Mouse (Mus musculus) heart, adult 9 months (tissue): ENCODE measurements around the gene Golga7b.

Experiments used
- DNase-seq, 2 experiments: peaks; one replicate each; pipeline ENCODE4 v3.0.0; 2022; ENCODE audit warnings: low spot score in 2 of 2

Gene Golga7b

DNA sequence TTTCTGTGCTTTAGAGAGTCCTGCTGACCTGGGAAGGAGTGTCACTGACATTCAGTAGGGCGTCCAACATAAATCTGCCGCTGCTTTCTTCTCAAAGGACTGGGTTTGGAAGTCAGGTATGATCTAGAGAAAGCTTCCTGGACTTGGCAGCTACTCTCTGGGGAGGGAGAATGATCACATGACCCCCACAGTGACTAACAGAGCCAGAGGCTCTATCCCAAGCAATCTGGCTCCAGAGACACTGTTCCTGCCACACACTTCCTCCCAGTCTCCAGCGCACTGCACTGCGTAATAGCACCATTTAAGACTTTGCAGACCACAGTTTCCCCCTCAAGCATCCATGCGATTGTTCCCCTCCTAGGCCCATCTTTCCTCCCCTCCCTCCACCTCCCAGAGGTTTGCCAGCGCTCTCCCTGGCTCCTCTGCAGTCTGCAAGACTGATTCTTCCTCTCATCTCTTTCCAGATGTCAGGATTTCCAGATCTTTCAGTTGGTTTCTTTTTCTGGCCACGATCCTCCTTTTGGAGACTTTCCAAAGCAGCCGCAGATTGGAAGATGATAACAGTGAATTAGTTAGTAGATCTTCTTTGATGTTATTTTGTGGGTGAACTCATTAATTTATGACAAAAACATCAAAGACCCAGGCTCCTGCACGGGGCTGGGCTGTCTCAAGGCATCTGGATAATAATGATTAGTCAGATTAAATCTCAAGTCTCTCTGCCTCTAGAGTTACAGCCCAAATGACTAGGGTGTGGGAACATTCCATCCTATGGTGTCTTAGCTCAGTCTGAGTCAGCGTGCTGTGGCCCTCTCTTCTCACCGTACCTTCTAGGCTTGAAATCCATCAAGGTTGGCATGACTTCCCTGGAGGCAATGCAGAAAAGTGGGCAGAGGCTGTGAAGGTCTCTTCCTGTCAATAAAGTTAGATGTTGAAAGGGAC, 2.9 kb downstream of the Golga7b start:
- DNase-seq: no peak

- DNase-seq: no peak
Observed at GRCm38 (mm10) chr19:42255438-42255783, 8.0 kb downstream of the Golga7b start.

DNA sequence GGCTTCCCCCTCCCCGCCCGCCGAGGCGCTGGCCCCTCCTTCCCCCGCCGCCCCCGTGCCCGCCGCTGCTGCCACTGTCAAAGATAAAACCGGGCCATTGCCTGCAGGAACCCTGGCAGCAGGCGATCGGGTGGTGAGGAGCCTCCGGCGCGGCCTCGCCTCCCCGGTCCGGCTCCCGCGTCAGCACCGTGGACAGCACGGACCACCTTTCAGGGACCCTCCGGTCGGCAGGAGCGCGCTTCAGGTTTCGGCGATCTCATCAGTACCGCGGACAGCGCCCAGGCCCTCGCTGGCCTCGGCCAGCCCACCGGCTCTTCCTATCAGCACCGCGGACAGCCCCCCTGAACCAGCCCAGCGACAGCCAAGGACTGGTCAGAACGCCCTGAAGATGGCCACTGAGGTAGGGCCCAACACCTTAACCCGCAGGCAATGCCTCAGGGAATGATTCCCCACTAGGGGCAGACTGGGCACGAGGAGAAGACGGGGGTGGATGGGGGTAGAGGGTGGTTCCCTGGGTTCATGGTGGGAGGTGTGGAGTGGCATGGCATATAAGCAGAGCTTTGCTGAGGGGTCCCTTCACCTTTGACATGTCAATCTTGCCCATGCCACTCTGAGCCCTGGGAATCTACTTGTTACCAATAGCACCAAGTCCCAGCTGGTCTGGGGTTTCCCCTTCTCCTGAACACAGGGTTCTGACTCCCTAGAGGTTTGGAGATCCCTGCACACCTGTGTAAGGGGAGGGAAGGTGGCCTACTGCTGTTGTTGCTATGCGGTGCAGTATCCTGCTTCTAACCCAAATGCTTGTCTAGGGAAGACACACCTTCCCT, 8.6 kb downstream of the Golga7b start:
- DNase-seq: peak; percentile 12 to 19

DNA sequence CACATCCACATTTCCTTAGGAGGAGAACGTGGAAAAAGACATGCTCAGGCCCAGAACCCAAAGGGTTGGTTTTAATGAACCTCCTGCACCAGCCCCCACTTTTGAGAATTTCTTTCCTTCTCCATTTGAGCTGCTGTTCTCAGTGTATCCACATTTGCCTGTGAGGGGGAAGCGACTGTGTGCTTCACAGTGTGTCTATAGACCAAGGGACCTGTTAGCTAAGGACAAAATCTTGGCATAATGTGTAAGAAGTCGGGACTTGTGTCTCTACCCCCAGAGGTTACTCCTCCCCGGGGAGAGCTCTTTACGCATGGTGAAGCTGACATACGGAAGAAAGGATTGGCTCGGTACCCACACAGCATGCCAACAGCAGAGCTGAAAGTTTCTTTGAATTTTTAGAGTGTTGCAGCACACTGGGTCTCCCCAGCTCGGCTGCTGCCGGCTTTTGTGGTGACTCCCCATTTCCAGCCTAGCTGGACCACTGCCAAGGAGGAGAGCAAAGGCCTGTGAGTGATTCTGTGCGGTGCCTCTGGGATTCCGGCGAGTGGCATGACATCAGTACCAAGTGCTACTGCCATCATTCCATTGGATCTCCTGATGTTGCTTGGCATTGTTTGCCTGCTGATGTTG, 9.4 kb downstream of the Golga7b start:
- no peak for DNase-seq

- no peak for DNase-seq
Observed at GRCm38 (mm10) chr19:42257241-42257635, 9.9 kb downstream of the Golga7b start.

- no peak for DNase-seq
Observed at GRCm38 (mm10) chr19:42258031-42258430, 10.7 kb downstream of the Golga7b start.

- DNase-seq: no peak
Observed at GRCm38 (mm10) chr19:42258596-42258995, 11.2 kb downstream of the Golga7b start.

DNA sequence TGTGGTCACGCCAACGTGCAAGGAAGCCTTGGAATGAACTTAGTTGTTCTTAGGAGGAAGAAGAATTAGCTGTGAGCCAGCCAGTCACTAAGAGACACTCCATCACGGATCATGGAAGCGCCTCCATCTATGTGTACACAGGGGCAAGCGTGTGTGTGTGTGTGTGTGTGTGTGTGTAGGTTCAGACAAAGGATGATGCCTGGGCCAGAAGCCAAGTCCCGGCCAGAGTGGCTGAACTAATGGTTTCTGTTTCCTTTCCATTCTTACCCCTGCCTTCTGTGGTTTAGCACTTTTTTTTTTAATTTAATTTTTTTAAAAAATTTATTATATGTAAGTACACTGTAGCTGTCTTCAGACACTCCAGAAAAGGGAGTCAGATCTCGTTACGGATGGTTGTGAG, 13.1 kb downstream of the Golga7b start:
- DNase-seq: no peak

- no peak for DNase-seq
Observed at GRCm38 (mm10) chr19:42263524-42263923, 16.1 kb downstream of the Golga7b start.

GRCm38 (mm10) chr19:42268337-42268736, 21.0 kb downstream of the Golga7b start:
- DNase-seq: no peak

DNA sequence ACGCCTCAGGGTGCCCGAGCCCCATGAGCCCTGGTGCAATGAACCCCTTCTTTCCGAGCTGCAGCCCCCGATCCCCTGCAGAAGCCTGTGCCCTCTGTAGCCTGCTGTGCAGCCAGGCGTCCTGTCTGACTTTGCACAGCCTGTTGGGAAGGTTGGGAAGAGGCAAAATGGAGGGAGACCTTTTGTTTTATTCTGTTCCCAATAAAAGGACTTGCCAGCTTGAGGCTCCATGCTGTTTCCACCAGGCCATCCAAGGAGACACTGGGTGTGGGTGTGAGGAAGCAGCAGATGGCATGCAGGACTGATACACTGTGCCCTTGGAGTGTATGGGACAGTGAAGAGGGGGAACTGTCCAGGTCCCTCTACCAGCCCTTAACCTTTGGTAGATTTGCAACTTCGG, 22.7 kb downstream of the Golga7b start:
- no peak for DNase-seq

DNA sequence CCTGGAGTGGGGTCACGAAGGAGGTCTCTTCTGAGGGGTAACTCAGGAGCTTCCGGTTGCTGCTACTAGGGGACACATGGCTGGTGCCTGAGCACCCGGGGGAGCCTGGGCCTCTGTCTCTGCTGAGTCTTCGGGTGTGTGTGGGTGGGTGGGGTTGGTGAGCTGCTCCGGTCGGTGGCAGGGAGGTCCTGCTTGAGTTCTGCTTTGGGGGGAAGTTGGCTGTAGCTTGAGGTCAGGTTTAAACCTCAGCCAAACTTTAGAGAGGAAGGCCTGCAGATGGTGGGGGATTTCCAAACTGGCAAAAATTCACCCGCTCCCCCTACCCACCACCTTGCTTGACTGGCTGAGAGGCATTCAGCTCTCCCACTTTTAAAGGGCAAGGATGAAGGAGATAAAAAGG, 23.8 kb downstream of the Golga7b start:
- no peak for DNase-seq

- DNase-seq: peak in 1 of 2 experiments; percentile 52
Observed at GRCm38 (mm10) chr19:42272003-42272963, 24.9 kb downstream of the Golga7b start.

DNA sequence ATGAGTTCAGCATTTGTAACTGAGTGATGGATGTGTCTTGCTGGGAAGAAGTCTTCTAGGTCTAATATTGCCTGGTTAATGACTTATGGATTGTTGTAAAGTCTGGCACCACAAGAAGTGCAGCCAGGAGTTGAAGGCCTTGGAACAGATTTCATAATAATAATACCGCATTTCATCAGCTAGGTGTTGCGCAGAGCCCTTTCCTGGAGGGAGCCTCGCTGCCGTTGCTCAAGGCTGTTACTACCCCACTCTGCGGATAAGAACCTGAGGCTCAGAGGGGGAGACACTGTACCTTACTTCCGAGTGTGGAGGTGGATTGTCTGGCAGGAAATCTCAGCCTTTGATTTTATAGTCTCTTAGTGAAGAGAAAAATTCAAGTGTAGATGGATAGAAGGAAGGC, 29.9 kb downstream of the Golga7b start:
- DNase-seq: no peak

GRCm38 (mm10) chr19:42278461-42278860, 31.1 kb downstream of the Golga7b start:
- no peak for DNase-seq

DNA sequence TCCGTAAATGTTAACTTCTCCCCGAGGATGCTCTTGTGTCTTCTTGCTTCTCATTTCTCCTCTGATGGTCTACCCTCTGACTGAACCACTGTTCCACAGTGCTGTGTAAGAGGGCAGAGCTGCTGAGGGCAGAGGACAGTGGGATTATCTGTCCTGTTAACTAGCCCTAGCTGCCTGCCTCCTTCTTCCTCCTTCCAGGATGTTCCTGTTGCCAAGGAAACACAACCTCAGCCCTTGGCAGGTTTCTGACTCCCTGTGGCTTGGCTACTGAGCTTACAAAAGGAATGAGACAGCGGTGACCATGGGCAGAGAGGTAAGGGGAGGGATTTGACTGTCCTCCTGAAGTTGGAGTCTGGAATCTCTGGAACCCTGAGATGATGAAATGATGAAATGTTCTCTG, 32.2 kb downstream of the Golga7b start:
- no peak for DNase-seq

DNA sequence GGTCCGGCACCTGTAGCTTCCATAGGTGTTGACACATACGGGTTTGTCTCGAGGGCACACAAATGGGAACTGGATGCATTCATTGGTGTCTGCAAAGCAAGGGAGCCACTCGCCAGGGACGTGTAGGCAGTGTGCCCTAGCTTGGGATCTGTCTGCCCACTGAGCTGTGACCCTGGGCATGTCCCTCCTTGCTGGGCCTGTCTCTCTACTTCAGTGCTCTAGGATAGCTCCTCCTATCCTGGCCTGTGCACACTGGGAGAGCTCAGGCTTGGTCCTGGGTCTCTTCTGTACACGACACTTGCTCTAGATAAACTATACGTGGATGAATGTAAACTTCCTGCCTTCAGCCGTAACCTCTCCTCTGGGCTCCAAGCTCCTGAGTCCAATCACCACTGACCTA, 36.8 kb downstream of the Golga7b start:
- DNase-seq: no peak

DNA sequence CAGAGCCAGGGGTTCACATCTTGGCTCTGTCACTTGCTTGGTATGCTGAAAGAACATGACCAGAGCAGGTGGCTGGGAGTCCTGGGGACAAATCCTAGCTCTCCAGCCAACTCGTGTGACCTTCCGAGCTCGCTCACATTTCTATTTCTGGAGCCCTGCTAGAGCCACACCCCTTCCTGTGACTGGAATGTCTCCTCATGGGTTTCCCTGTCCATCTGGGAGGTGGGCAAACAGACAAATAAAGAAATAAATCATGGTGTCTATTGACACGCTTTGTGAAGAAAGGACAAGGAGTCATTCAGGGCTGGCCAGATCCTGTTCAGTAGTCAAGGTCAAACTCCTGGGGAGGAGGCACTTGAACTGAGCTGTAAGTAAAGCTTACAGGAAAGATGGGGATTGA, 41.0 kb downstream of the Golga7b start:
- DNase-seq: peak; percentile 17 to 32

DNA sequence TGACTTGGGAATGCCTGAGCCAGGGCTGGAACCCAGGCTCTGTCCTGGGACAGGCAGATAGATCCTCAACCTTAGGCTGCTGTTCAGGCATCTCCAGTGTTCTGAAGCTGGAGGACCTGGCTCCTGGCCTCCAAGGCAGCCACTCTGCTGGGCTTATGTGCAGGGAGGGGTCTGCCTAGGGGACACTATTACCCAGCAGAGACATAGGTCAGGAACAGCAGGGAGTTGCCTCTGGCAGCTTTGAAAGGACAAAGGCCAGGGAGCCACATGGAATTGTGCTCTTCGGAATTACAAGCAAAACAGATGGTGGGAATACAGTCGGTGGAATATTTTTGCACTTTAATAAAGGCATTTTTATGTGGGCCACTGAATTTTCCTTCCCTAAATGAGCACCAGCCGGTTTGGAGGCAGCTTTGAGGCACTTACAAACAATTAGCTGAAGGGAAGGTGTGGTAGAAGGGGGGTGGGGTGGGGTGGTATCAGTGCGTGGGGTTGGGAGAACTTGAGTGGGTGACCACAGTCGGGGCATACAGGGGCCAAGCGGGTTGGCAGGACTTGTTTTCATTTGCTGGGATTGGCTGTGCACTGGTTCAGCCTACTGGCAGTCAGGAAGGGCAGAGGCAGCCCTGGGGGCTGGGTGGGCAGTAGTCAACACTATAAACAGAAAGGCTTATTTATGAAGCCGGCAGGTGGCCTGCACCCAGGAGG, 43.7 kb downstream of the Golga7b start:
- DNase-seq: no peak

GRCm38 (mm10) chr19:42292106-42292505, 44.7 kb downstream of the Golga7b start:
- no peak for DNase-seq

DNA sequence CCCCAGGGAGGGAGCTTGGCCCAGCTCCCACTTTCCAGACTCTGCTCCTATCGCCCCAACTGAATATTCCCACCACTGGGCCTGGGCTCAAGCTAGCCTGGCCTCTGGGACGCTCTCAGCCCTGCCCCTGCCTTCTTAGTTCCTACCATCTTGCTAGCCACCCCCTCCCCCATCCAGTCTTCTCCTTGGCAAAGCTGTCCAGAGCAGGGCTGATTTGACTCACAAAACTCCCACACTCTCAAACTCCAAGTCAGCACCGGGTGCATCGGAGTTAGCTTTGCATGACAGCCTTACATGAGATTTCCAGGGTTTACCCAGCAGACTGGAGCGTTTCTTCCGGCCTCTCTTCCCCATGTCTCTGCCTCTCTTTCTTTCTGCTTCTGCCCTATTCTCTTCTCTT, 45.8 kb downstream of the Golga7b start:
- DNase-seq: no peak
